Mouse (Mus musculus) layer of hippocampus, adult 18-20 months (tissue): ENCODE results near the gene Ascl2. TPM values are rescaled to one million over a fixed set of nuclear protein-coding genes. Genes with fewer than 3 reads are reported as not detected.

ENCODE experiments used
- DNase-seq, 2 experiments: peaks; one replicate each; pipeline ENCODE4 v3.0.0; 2022; ENCODE audit warnings: low spot score in 2 of 2
- long read RNA-seq: library from polyadenylated mRNA; stranded (forward); transcript quantifications from one replicate; pipeline ENCODE4 v2.0.0, GENCODE M21; 2021
- total RNA-seq, 2 experiments: library from RNA; stranded (reverse); gene quantifications; 2 replicates each; pipeline ENCODE4 v1.2.3; 2021

The Ascl2 gene
- under 1 TPM in 1 of 2 experiments, not detected in 1; 0.52 TPM for total RNA-seq
- long read RNA-seq, partial matches to known transcripts: 0 of 1 reads
- long read RNA-seq, other reads (novel, unspliced or antisense): 0 of 1 reads

DNA sequence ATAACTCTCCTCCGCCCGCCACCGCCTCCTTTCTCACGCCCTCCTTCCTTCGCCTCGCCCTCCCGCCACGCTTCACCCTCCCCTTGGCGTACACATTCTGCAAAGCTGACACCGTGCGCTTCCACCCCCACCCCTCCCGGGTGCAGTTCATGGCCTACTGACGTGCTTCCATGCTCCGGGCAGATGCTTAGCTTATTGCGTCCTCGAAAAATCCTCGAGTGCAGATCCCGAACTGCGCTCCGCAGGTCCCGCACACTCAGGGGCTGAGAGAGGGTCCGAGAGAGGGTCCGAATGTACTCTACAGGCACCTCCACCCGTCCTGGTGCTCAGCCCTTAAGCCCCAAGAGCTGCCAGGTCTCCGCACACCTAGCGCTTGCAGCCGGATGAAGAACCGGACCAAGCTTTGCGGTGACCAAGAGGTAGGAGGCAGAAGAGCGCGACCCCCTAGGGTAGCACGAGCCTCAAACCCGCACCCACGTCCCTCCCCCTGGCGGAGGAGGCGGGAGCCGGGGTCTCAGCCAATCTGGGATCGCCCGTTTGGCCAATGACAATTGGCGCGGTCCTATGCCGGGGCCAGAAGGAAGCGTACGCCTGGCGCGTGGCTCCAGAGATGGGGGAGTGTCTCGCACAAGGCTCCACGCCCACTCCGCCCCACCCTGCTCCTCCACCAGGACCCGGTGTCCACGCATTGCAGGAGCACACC lies at the start of gene Ascl2:
Gene Ascl2, minus strand, starts transcription at position 456 of the 703 bp plus-strand sequence.
- no peak for DNase-seq

DNA sequence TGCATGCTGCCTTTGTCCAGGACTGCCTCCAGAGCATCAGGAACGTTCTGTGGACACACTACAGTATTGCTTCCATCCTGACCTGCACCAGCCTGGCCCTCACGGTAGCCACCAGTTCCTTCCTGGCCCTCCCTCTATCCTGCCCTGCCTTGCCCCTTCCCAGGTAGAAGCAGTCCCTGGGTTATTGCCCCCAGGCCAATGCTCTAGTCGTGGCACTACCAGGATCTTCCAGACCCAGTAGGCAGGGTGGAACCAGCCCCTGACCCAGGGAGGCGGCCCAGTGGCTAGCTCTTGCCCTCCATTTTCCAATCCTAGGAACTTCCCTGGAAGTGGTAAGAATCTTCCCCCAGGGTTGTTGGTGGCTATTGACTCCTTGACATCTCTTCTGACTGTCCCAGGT lies 48.1 kb upstream of the Ascl2 start:
- no peak for DNase-seq

DNA sequence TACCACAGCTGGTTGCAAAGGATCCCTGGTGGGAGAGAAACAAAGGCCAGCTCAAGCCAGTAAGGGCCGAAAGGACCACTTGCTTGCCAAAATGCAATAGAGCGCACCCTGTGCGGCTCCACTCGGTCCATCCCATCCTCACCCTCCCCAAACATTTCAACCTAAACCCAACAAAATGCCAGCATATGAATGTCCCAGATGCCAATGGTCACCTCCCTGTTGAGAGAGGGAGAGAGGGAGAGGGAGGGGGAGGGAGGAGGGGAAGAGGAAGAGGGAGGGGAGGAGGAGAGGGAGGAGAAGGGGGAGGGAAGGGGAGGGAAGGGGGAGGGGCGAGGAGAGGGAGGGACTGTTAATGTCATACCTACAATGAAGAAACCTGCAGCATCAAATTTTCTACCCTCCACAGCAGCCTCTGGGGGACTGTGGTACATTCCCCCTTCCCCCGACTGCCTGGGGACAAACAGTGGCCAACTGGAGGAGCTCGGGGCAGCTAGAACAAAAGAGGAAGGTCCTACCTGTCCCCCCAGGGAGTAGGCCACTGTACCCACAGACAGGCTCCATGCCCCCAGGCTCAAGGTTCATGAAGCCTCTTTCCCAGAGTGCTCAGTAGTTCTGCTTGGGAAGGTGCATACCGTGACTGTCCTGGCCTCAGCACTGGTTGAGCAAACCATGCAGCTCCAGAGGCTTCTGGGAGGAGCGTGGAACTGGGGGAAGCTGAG lies 47.5 kb upstream of the Ascl2 start:
- no peak for DNase-seq

DNA sequence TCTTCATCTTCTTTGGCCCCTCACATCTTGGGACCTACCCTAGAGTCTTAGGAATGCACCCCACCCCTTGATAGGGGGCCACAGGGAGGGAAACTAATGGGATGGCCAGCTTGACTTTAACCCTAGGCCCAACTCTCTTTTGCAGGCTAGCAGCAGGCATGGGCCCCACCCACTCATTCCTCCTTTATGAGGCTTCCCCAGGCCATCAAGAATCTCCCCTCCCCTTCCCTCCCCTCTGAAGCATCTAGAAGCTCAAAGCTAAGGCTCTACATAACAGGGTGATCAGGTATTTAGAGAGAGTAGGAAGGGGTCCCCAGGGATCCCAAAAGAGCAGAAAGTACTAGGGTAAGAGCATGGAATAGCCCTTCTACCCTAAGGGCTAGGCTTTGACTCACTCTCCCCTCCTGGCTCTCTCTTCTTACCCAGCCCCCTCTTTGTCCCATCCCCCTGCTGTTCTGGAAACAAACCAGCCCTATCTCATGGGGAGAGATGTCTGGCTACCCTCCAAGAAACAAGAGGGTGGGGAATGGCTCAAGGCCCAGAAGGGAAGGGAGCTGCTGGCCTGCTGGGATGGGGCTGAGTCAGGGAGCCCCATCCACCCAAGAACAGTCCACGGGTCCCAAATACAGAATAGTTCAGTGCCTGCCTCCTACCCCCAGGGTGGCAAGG lies 46.8 kb upstream of the Ascl2 start:
- DNase-seq: peak; percentile 65 to 75

DNA sequence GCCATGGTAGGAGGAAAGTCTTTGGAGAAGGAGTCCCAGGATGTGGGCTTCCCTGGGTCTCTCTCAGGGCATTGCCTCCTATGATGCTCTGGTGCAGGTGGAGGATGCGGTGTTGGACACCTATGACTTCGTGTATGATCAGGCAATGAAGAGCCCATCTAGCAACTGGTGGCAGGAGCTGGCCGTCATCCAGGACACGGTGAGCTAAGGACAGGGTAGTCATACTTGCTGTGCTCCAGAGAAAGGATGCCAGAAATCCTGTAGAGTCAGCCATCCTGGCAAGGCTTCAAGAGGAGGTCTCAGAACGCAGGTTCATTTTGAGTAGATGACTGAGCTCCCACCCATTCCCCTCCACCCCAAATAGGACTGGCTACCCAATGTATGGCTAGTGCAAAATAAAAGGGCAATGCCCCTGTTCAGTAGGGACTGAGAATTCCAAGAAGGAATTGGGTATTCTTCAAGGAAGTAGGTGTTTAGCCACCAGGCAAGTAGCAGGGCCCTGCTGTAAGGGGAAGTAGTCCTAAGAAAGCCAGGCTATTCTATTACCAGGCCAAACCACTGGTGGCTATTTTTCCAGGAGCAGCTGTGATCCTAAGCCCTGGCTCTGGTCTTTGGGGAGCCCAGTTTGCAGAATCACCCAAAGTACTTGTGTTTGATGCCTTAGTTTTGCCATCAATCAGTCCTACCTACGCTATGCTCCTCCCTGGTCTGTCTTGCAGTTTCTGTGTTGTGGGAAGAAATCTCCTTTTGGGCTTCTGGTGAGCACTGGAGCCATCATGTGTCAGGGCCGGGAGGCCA lies 46.0 kb upstream of the Ascl2 start:
- DNase-seq: no peak

DNA sequence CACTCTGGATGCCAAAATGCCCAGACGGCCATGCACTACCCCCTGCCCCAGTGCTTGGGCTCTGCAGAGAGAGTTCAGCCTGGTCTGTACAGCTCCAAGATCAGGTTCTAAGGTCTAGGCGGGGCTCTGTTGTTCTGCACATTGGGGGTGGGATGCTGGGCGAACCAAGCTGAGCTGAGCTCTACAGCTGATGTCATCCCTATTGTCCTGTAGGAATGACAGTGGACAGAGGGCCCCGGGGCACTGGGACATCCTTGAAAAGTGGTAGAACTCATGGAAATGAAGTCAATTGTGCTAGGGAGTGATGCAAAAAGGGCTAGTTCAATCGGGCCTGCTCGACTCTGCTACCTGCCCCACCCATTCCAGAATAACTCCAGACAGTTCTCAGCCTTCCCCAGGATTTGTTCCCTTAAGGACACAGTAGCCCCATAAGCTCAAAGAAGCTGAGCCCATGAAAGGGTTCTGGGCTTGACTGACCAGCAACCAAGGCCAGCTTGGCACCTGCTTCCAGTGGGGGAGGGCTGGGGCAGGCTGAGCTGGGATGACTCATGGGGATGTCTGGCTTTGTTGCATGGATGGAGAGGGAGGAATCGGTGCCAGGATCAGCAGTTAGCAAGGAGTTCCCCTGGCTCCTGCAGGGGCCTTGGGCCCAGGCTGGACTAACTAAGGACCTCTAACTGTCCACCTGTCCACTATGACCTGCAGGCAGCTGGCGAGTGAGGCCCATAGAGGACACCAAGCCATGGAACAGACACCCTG lies 44.5 kb upstream of the Ascl2 start:
- DNase-seq: peak; percentile 23 to 52

DNA sequence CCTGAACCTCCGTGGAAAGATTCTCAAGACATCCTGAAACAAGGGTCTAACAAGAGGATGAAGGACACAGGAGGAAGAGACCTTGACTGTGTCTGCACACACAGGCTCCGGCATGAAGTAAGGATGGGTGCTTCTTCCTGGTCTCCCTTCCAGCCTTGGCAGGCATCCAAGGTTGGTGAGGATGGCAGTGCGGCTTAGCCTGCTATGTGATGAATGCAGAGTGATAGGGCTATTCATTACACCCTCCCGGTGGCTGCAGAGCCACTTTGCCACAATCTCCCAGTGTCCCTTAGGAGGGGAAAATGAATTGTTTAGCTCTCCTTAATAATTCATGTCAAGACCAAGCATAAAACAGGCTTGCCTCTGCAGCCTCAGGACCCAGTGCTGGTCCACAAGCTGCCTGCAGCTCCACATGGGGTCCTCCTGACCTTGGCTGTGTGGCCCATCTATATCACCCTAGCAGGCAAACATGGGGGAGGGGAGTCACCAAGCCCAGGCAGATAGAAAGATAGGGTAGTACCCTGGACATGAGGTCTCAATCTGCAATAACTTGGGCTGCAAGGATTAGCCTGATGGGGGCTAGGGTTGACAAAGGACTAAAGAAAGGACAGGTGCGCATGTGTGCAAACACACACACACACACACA lies 43.3 kb upstream of the Ascl2 start:
- no peak for DNase-seq

DNA sequence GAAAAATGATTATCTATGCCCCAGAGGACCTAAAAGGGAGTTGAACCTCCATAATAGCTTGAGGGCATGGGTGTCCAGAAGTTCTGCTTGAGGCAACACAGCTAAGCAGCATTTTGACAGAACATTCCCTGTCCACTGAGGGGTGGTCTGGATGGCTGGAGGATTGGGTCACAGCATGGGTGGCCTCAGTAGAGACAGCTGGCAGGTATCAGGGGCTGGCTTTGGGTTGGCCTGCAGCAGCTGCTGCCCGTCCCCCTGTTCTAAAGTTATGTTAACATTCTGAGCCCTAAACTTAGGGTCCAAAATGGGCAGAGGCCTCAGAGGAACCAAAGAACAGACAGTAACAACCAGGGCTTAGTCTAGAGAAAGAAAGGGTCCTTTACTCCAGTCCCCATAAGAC lies 42.2 kb upstream of the Ascl2 start:
- DNase-seq: no peak

DNA sequence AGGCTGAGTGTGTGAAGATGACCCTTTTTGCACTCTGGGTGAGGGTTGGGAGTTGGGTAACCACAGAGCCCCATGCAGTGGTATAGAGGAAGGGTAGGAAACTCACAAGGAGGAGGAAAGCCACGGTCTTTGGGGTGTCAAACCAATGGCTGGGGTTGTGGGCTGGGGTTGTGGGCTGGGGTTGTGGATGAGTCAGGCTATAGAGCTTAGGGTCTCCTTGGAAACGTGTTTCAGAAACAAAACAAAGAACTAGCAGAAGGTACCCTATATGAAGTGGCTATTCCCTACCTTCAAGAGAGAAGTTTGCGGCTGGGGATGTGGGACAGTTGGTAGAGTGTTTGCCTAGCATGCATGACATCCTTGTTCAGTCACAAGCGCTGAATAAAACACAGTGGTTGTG lies 40.9 kb upstream of the Ascl2 start:
- no peak for DNase-seq

DNA sequence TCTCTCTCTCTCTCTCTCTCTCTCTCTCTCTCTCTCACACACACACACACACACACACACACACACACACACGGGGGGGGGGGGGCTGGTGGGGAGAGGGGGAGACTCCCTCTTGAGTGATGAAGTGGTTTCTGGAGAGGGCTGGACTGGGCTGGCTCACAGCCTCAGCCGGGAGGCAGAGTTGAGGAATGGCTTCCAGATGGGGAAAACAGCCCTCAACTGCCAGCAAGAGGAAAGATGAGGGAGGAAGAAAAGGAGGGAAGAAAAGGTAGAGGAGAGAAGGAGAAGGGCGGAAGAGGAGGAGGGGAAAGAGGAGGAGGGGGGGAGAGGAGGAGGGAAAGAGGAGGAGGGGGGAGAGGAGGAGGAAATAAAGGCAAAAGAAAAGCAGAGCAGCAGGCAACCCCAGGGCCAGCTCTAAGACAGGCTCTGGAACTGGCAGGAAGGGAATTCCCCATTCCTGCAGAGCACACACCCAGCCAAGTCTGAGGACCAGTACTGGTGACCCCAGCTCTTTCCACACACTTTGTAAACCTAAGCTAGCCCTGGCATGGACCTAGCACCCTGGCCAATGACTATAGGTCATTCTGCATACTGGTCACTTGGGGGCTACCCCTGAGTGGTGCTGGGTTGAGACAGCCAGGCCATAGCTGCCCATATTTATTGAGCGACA lies 40.1 kb upstream of the Ascl2 start:
- no peak for DNase-seq

DNA sequence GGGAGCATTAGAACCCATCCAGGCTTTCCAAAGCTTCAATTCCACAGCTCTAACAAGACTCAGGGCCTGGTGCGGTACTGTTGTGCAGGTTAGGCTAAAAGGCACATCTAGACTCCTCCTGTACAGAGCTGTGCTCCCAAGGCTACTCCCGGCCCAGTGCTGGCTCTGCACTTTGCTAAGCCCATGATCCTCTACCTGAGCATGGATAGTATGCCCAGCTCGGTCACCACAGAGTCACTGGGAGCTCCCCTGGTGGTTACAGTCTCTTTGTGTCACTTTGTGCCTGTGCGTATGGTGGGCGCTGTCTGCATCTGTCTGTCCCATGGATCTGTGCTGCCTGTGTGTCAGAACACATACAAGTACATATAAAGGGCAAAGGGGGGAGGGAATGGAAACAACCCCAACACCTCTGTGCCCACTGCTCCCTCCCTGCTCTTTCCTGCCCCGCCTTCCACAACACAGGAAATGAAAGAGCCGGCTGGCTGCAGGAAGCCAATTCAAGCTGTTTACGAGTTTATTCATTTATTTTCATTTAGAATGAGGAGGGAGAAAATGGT lies 39.4 kb upstream of the Ascl2 start:
- no peak for DNase-seq

DNA sequence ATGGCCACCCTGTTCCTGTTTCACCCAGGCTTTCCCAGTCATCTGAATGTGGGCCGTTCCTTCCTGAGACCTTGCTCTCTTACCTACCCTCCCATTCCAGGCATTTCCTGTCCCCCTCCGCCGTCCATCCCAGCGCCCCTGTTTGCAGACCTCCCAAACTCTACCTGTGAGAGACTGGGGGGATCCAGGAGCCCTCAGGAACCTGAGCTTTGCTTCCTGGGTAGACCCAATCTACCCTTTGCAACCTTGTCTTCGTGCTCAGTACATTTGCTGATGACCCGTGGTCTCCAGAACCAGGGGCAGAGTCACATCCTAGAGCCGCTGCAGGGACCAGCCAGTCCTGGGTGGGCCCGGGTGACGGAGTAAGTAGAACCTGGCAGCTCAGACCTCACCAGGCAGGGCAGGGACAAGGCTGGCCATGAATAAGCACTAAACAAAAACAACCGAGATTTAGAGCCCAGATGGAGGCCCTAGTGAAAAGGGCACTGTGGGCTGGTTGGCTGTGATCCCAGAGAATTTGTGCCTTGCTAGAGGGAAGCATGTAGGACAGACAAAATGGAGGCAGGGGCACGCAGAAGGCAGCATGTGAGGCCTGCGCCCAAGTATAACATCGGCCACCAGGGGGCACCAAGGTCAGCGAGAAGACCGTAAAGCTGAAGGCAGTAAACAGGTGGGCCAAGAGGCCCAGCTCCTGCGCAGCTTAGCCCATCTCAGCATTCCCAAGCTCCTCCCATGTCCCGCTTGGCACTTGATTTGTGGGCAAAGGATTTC lies 38.7 kb upstream of the Ascl2 start:
- peak; percentile 84 to 97 for DNase-seq

DNA sequence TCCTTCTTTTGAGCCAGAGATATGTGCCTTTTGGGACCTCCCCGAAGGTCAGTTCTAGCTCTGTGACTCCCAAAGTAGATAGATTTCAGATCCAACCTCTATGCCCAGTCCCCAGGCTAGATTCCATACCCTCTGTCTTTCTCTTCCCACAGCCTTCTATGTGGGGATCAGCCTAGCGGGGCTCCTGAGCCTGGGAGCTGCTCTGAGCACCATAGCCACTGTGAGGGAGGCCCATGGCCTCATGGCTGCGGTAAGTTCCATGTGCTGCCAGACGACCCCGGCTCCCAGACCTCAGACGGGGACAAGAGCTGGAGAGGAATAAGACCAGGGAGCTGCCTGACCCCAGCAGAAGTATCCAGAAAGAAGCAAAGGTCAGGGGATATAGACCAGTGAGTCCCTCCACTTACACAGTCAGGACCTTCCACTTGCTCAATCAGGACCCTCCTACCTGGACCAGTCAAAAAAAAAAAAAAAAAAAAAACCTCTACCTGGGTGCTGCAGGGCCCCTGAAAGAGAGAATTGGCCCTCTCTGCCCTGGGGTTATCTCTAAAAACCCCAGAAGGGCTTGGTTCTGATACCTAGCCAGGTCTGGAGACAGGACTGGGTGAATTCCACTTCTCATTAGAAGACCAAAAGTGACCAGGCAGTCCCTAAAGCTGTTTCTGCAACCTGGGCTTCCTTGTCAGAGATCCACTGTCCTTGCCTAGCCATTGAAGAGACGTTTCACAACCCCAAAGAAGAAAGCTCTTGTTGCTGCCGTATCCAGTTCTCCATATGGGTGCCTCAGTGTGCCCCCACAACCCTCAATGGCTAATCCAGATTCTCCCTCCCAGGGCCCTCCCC lies 37.9 kb upstream of the Ascl2 start:
- no peak for DNase-seq

DNA sequence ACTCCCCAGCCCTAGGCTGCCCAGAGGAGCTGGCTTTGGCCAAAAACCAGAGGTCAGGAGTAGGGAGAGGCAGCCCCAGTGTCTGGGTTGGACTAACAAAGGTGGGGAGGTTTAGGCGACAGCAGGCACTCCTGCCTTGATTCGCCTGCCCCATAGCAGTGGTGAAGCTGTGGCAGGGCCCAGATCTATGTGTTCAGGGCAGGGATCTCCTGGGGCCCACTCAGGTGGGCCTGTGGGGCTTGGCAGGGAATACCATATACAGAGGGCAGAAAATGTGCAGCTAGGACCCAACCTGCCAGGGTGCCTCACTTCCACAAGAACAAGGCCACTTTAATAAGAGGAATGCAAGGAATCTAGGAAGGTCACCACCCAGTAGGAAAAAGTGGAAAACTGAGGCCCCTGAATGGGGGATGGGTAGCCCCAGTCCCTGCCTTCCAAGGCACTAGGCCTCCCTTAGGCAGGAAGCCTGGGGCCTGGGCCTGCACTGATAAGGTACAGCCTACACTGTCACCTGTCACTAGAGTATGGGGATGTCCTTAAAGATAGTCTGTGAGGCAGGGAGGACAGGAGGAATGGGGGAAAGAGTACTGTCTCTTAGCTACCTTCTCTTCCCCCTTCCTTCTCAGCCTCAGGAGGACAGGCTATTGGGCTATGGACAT lies 37.2 kb upstream of the Ascl2 start:
- no peak for DNase-seq

DNA sequence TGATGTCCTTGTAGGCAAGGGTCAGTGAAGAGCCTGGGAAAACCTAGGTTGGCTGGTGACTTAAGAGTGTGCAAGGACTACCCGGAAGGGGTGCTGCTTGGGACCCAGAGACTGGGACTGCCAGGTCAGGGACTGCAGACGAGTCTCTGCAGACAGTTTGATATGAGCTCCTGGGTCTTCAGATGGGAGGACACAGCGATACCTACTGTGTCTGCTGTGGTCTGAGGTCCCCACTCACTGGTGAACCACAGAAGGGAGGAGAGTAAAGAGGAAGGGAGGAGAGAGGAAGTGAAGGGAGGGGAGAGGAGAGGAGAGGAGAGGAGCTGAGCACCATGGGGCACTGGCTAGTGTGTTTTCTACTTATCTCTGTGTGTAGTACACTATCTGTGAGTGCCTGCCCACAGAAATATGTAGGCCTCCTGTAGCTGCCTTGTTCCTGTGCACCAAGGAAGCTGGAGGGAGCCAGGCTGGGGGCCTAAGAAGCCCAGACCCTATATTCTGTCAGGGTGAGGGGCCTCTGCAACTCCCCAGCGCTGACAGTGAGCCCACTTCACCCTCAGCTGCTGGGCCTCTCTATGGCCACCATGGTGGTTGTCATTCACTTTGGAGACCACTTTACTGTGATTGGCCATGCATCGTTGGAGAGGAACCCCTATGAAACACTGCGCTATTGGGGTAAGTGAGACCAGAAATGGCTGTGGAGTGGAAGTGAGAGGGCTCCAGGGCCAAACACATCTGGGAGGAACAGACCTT lies 36.5 kb upstream of the Ascl2 start:
- DNase-seq: no peak

DNA sequence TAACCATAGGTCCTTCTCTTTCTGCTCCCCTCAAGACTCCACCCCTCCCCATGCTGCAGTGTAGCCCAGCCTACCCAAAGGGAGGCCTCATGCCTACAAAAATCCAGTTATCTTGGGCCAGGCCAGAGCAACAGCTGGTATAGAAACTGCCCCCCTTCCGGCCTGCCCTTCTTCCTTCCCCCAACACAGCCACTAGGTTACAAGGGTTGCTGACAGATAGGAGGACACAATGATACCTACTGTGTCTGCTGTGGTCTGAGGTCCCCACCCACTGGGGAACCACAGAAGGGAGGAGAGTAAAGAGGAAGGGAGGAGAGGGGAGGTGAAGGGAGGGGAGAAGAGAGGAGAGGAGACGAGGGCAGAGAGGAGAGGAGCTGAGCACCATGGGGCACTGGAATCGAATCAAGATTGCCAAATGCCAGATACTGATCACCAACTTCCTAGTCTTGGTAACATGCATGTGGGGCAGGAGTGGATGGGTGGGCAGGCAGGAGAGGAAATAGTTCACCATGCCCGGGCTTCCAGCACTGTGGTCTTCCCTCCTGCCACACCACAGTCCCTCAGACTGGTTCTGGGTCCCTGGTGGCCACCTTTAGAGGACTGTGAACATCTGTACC lies 35.8 kb upstream of the Ascl2 start, which contains the start of gene Tspan32:
Gene Tspan32, plus strand, starts transcription at position 320 of the 617 bp plus-strand sequence.
- DNase-seq: no peak
